16 mouse cellular contexts compared by ENCODE assay signal in genomic region chr16:57132326-57132725, GRCm38 (mm10).
"Had no signal": no experiment of that assay in that cellular context is flagged by ENCODE, and none has a peak within 500 bp of the region (broad histone marks: within the 10 kb centered on the region; RNA-seq: fewer than 3 reads in every experiment).

No protein-coding gene starts in this region.

- H3K27me3 ChIP-seq: midbrain, embryonic 12.5 days; neural tube, embryonic 12.5 days had no signal

- H3K9me3 ChIP-seq: midbrain, embryonic 10.5 days; midbrain, embryonic 12.5 days; neural tube, embryonic 12.5 days had no signal

- ATAC-seq: midbrain, embryonic 16.5 days had no signal

- H3K27ac ChIP-seq: liver, embryonic 14.5 days; midbrain, embryonic 10.5 days; midbrain, embryonic 12.5 days; neural tube, embryonic 12.5 days had no signal

- H3K9ac ChIP-seq: liver, embryonic 14.5 days; lung, embryonic 14.5 days; midbrain, embryonic 12.5 days; neural tube, embryonic 12.5 days had no signal

- H3K4me3 ChIP-seq: midbrain, embryonic 10.5 days; midbrain, embryonic 12.5 days; myocyte; neural tube, embryonic 12.5 days had no signal

- H3K4me2 ChIP-seq: lung, embryonic 14.5 days; midbrain, embryonic 12.5 days; neural tube, embryonic 12.5 days had no signal

- DNase-seq: lung, embryonic 14.5 days; lung, postnatal 10 days; lung, postnatal 4 days; midbrain, embryonic 14.5 days; right cerebral cortex, postnatal 14 days; right cerebral cortex, postnatal 4 days; spleen, adult 18-20 months; thymus, adult 18-20 months; thymus, postnatal 14 days; thymus, postnatal 36 days had no signal
